Mouse (Mus musculus) hindbrain, embryonic 14.5 days (tissue): ENCODE measurements around the gene Arpp19. TPM values are rescaled to one million over a fixed set of nuclear protein-coding genes. Genes with fewer than 3 reads are reported as not detected.

ENCODE experiments used
- ATAC-seq: fragments of 200-750 bp; cut with Nextera tagmentation; 2 replicates; pipeline ENCODE4 v1.8.0; 2017; ENCODE audit warnings: moderate number of reproducible peaks, mild to moderate bottlenecking, moderate TSS enrichment, moderate library complexity; ENCODE audit not compliant: low FRiP score
- DNase-seq: peaks from one replicate; pipeline ENCODE4 v3.0.0-alpha.2; 2015; ENCODE audit warnings: low spot score
- H3K27ac ChIP-seq: fragments of 300-500 bp; sonication (generic); 2 replicates; pipeline ENCODE4 v1.5.1; 2014; ENCODE audit warnings: mild to moderate bottlenecking, moderate library complexity
- H3K27me3 ChIP-seq: fragments of 300-500 bp; sonication (generic); 2 replicates; pipeline ENCODE4 v1.6.1; 2014; ENCODE audit warnings: mild to moderate bottlenecking, low read length, mixed read lengths; ENCODE audit not compliant: control insufficient read depth, insufficient read depth
- H3K36me3 ChIP-seq: fragments of 300-500 bp; sonication (generic); replicated peaks from 2 replicates; pipeline ENCODE4 v1.6.1; 2014; ENCODE audit not compliant: control insufficient read depth, insufficient read depth
- H3K4me1 ChIP-seq: fragments of 300-500 bp; sonication (generic); replicated peaks from 2 replicates; pipeline ENCODE4 v1.6.1; 2014; ENCODE audit warnings: antibody characterized with exemption, low read length, mixed read lengths; ENCODE audit not compliant: control insufficient read depth, insufficient read depth
- H3K4me2 ChIP-seq: fragments of 300-500 bp; sonication (generic); replicated peaks from 2 replicates; pipeline ENCODE4 v1.6.1; 2014; ENCODE audit warnings: mild to moderate bottlenecking, moderate library complexity
- H3K4me3 ChIP-seq: fragments of 300-500 bp; sonication (generic); replicated peaks from 2 replicates; pipeline ENCODE4 v1.5.1; 2014; ENCODE audit warnings: mild to moderate bottlenecking, low read length
- H3K9ac ChIP-seq: fragments of 300-500 bp; sonication (generic); 2 replicates; pipeline ENCODE4 v1.6.1; 2014
- H3K9me3 ChIP-seq: fragments of 300-500 bp; sonication (generic); 2 replicates; pipeline ENCODE4 v1.6.1; 2016; ENCODE audit warnings: low read length; ENCODE audit not compliant: control insufficient read depth
- WGBS: fragments of 180-500 bp; shearing (Covaris S2); extraction: QIAGEN DNeasy Blood & Tissue Kit; methylation state at CpG from one replicate; pipeline ENCODE4 v1.1.7; 2014; 5-methylcytosine and 5-hydroxymethylcytosine counted together
- polyA plus RNA-seq: library from polyadenylated mRNA; unstranded; fragments of >200 nt; fragmentation: Nextera tagmentation; extraction: Ambion mirVana; gene quantifications from 2 replicates; pipeline ENCODE4 v1.2.1, GENCODE M21; 2014

The Arpp19 gene
- polyA plus RNA-seq, 1 experiment from 2014 or later, result 229 TPM

DNA sequence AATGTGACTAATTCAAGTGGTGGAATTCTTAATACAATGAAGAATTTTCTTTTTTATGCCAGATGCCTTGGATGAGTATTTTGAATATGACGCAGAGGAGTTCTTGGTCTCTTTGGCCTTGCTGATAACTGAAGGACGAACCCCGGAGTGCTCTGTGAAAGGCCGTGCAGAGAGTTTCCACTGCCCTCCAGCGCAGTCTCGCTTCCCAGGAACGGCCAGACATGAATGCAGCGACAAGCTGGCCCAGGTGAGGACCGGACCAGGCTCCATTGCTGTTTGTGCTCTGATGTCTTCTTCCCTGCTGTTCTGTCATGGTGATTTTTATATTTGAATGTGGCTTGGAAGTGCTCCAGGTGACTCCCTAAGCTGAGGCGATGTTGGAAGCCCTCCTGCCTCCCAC lies 33.2 kb upstream of the Arpp19 start:
- H3K36me3 ChIP-seq, result peaks cover 35% of the 10 kb centered on the region
- no peaks in the 10 kb centered on the region for H3K4me1 ChIP-seq
- H3K9ac ChIP-seq, result no peak overlapping the region
- H3K27ac ChIP-seq, result no peak overlapping the region
- H3K9me3 ChIP-seq, result no peaks in the 10 kb centered on the region
- H3K4me2 ChIP-seq, result no peak overlapping the region
- ATAC-seq, result no peak
- H3K4me3 ChIP-seq, result no peak overlapping the region
- no peak for DNase-seq
- WGBS, result 85% methylated on average over 10 of the region's 10 CpGs
- no peaks in the 10 kb centered on the region for H3K27me3 ChIP-seq

DNA sequence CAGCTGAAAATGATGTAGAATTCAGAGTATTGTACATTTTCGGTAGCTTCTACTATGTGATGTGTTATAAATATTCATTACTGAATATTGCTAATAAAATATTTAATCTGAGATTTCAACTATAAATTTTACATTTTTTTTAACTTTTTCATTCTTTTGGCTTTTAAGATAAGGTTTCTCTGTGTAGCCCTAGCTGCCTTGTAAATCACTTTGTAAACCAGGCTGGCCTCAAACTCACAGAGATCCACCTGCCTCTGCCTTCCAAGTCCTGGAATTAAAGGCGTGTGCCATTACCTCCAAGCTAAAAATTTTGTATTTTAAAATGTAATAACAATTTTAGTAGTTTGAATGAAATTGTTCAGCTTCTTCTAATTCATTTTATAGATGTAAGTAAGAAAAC lies 20.8 kb upstream of the Arpp19 start:
- H3K36me3 ChIP-seq, result peaks cover 86% of the 10 kb centered on the region
- 93% methylated on average over 2 of the region's 2 CpGs for WGBS

DNA sequence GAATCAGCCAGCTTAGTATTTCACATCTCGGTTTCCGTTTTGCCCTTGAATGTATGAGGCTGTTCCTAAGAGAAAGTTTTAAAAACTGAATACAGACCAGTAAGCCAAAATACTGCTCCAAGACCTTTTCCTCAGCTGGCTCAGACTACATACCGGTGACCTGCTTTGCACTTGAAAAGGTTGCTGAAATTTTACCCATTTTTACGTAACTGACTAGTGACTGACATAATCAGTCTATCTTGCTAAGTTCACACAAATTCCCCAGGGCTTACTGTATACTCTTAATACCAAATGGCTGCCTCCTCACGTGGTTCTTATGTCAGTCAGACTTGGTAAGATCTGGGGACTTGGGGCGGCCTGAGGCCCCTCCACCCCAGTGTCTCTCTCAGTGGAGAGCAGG lies 18.2 kb upstream of the Arpp19 start:
- Histone ChIP-seq H3K27me3 (no peaks in the 10 kb centered on the region), H3K36me3 (peaks cover 90% of the 10 kb centered on the region)
- WGBS, result 90% methylated on average over 6 of the region's 6 CpGs

More for the DNA sequence above, 20.8 kb upstream of the Arpp19 start:
- Histone ChIP-seq H3K4me3 (no peak overlapping the region), H3K9me3 (no peaks in the 10 kb centered on the region), H3K4me1 (no peaks in the 10 kb centered on the region), H3K27me3 (no peaks in the 10 kb centered on the region), H3K4me2 (no peak overlapping the region), H3K27ac (no peak overlapping the region), H3K9ac (no peak overlapping the region)
- ATAC-seq (no peak), DNase-seq (no peak)

DNA sequence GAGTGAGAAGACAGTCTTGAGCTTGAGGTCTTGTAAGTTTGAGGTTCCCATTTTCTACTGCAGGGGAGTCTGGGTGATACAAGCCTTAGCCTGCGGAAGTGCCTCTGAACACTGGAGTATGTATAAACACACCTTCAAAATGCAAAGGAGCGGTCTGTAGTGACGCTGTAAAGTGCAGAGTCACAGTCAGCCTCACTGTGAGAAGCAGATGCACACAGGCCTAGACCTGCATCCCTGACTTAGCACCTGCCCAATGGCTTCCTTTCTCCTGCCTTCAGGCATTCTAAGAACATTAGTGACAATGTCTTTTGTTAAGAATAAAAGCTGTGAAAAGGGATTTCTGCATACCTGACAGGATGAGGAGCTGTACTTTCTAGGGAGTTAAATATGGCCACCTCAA lies 17.8 kb upstream of the Arpp19 start:
- no peak for ATAC-seq
- peaks cover 90% of the 10 kb centered on the region for H3K36me3 ChIP-seq
- no peak overlapping the region for H3K4me2 ChIP-seq
- no peaks in the 10 kb centered on the region for H3K27me3 ChIP-seq
- H3K4me1 ChIP-seq, result no peaks in the 10 kb centered on the region
- H3K4me3 ChIP-seq, result no peak overlapping the region
- WGBS, result 98% methylated on average over 3 of the region's 3 CpGs
- no peak overlapping the region for H3K27ac ChIP-seq
- H3K9me3 ChIP-seq, result no peaks in the 10 kb centered on the region
- DNase-seq, result no peak
- no peak overlapping the region for H3K9ac ChIP-seq

More for the DNA sequence above, 18.2 kb upstream of the Arpp19 start:
- no peak overlapping the region for H3K27ac ChIP-seq
- no peak overlapping the region for H3K9ac ChIP-seq
- H3K4me2 ChIP-seq, result no peak overlapping the region
- H3K4me1 ChIP-seq, result no peaks in the 10 kb centered on the region
- ATAC-seq, result no peak
- DNase-seq, result no peak
- H3K9me3 ChIP-seq, result no peaks in the 10 kb centered on the region
- H3K4me3 ChIP-seq, result no peak overlapping the region

DNA sequence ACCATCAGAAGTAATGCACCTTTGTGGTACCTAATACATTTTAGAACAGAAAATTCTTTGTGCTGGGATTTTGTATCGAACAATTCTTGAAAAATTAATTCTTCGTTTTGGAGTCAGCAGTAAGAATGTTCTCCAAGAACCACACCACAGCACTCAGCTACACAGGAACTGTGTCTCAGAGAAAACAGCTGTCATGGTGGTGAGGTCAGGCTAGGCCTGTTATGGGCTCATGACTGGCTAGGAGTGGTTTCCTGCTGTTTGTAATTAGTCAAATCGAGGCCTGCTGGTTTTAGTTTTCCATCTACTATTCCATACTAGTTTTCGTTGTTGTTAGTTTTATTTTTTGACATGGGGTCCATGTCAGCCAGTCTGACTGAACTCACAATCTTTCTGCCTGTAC lies 16.9 kb upstream of the Arpp19 start:
- 85% methylated on average over 4 of the region's 4 CpGs for WGBS
- DNase-seq, result no peak

DNA sequence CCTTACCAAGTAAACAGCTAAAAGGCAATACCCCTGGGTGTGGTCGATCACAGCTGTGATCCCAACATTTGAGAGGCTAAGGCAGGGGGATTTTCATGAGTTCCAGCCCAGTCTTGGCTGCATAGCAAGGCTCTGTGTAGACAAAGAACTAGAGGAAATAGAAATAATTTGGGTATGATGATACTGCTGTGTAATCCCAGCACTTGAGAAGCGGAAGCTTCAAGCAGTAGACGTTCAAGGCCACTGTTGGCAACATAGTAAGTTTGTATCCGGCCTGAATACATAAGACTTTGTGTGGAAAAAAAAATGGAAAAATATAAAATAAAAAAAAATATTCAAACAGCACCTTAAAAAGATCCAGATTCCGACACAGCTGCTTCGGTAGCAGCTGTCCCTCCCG lies 14.9 kb upstream of the Arpp19 start:
- peaks cover 69% of the 10 kb centered on the region for H3K36me3 ChIP-seq
- H3K9me3 ChIP-seq, result no peaks in the 10 kb centered on the region
- H3K27me3 ChIP-seq, result no peaks in the 10 kb centered on the region
- no peak overlapping the region for H3K27ac ChIP-seq
- WGBS, result 95% methylated on average over 7 of the region's 7 CpGs
- DNase-seq (no peak), ATAC-seq (no peak)
- H3K4me3 ChIP-seq, result no peak overlapping the region
- no peaks in the 10 kb centered on the region for H3K4me1 ChIP-seq
- H3K9ac ChIP-seq, result no peak overlapping the region
- H3K4me2 ChIP-seq, result no peak overlapping the region

More for the DNA sequence above, 16.9 kb upstream of the Arpp19 start:
- Histone ChIP-seq H3K4me1 (no peaks in the 10 kb centered on the region), H3K27ac (no peak overlapping the region), H3K4me3 (no peak overlapping the region), H3K27me3 (no peaks in the 10 kb centered on the region), H3K9me3 (no peaks in the 10 kb centered on the region), H3K4me2 (no peak overlapping the region), H3K36me3 (peaks cover 82% of the 10 kb centered on the region), H3K9ac (no peak overlapping the region)
- no peak for ATAC-seq

GRCm38 (mm10) chr9:75023150-75023894 lies 14.1 kb upstream of the Arpp19 start:
- H3K36me3 ChIP-seq, result peaks cover 69% of the 10 kb centered on the region
- ATAC-seq (no peak), DNase-seq (no peak)
- H3K9me3 ChIP-seq, result no peaks in the 10 kb centered on the region
- H3K27ac ChIP-seq, result no peak overlapping the region
- no peak overlapping the region for H3K9ac ChIP-seq
- no peak overlapping the region for H3K4me3 ChIP-seq
- 80% methylated on average over 5 of the region's 5 CpGs for whole genome bisulfite sequencing
- no peaks in the 10 kb centered on the region for H3K4me1 ChIP-seq
- H3K27me3 ChIP-seq, result no peaks in the 10 kb centered on the region
- no peak overlapping the region for H3K4me2 ChIP-seq

DNA sequence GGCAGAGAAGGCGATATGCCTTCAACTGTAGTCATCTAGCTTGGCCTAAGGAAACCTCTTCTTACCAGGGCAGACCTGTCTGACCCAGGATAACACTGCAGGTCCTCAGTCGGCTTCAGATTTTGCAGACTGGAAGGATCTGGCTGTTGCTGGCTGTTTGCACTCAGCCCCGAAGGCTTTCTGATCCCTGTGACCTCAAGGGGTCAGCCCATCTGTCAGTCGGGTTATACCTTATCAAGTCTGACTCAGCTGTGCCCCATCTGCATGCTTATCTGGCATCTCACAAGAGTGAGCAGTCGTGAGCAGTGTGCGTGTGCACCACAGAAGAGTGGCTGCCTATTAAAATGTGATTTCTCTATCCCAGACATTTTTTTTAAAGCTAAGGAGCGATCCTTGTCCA lies 13.3 kb upstream of the Arpp19 start:
- H3K36me3 ChIP-seq, result peaks cover 67% of the 10 kb centered on the region

DNA sequence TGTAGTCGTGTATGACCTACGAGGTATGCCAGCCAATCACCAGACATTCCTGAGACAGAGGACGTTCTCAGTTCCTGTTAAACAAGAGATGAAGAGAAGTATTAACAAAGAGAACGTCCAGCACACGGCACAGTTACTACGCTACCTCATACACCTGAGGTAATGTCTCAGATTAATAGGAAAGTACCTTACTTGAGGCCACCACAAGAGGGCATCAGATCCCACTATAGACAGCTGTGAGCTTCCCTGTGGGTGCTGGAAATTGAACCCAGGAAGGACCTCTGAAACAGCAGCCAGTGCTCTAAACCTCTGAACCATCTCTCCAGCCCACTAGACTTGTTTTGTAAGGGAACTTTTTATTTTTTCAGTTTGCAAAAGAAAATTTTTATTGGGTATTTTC lies 11.7 kb upstream of the Arpp19 start:
- DNase-seq (no peak), ATAC-seq (no peak)
- Histone ChIP-seq H3K27me3 (no peaks in the 10 kb centered on the region), H3K4me3 (no peak overlapping the region), H3K9me3 (no peaks in the 10 kb centered on the region), H3K4me1 (no peaks in the 10 kb centered on the region), H3K4me2 (no peak overlapping the region), H3K36me3 (peaks cover 66% of the 10 kb centered on the region), H3K27ac (no peak overlapping the region), H3K9ac (no peak overlapping the region)
- WGBS, result 70% methylated on average over 6 of the region's 6 CpGs

More for the DNA sequence above, 13.3 kb upstream of the Arpp19 start:
- Histone ChIP-seq H3K27me3 (no peaks in the 10 kb centered on the region), H3K4me2 (no peak overlapping the region), H3K4me1 (no peaks in the 10 kb centered on the region), H3K9ac (no peak overlapping the region), H3K27ac (no peak overlapping the region), H3K4me3 (no peak overlapping the region), H3K9me3 (no peaks in the 10 kb centered on the region)
- 59% methylated on average over 7 of the region's 7 CpGs for WGBS
- no peak for DNase-seq
- ATAC-seq, result no peak

DNA sequence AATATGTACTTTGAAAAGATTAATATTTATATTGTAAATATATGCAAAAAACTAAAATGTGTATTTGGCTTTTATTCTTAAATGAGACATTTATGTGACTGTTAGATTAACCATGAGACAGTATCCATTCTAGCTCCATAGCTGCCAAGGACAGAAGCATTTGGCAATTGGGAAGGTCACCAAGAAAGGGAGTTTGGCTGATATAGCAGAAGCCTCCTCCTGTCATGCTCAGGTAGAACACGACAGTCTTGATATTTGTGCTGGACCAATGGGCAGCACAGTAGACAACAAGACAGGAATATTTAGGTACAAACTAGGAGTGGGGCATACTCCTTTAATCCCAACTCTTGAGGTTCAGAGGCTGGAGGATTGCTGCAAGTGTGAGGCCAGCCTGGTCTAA lies 5.0 kb upstream of the Arpp19 start:
- WGBS, result 94% methylated on average over 1 of the region's 1 CpGs
- no peaks in the 10 kb centered on the region for H3K27me3 ChIP-seq
- H3K36me3 ChIP-seq, result peaks cover 41% of the 10 kb centered on the region
- no peak for ATAC-seq
- no peaks in the 10 kb centered on the region for H3K4me1 ChIP-seq
- no peak overlapping the region for H3K27ac ChIP-seq
- no peak for DNase-seq
- H3K4me3 ChIP-seq, result no peak overlapping the region
- H3K9ac ChIP-seq, result no peak overlapping the region
- H3K9me3 ChIP-seq, result no peaks in the 10 kb centered on the region
- no peak overlapping the region for H3K4me2 ChIP-seq
